Mouse (Mus musculus): ENCODE results near the gene Frmd4a. TPM values are rescaled to one million over a fixed set of nuclear protein-coding genes. Genes with fewer than 3 reads are reported as not detected.

Frmd4a gene
- polyA plus RNA-seq, 1 experiment, result 4.2 TPM

GRCm38 (mm10) chr2:4194324-4195014, 177.0 kb downstream of the Frmd4a start:
- WGBS, result 54% methylated on average over 9 of the region's 9 CpGs
- Histone ChIP-seq H3K27ac (ENCODE audit: insufficient read depth, low read depth, low read length) (no peak overlapping the region), H3K4me3 (ENCODE audit: low read depth, low read length) (no peak overlapping the region), H3K27me3 (ENCODE audit: control insufficient read depth, insufficient read depth, low read length) (no peaks in the 10 kb centered on the region), H3K4me1 (ENCODE audit: control insufficient read depth, insufficient read depth, insufficient read length, low read length) (no peaks in the 10 kb centered on the region), H3K36me3 (ENCODE audit: control insufficient read depth, insufficient read depth, low read length) (no peaks in the 10 kb centered on the region)
- no peak for TF ChIP-seq CTCF (IDR thresholded peaks at IDR 0.05; ENCODE audit: extremely low read depth, insufficient read length, insufficient replicate concordance, low read depth, low read length)
- TF ChIP-seq POLR2A (IDR thresholded peaks at IDR 0.05; ENCODE audit: low read depth, low read length), result no peak

- WGBS, result 84% methylated on average over 4 of the region's 4 CpGs
Observed at GRCm38 (mm10) chr2:4196041-4196440, 178.5 kb downstream of the Frmd4a start.

GRCm38 (mm10) chr2:4209234-4209633, 191.7 kb downstream of the Frmd4a start:
- no peak for TF ChIP-seq CTCF (IDR thresholded peaks at IDR 0.05; ENCODE audit: extremely low read depth, insufficient read length, insufficient replicate concordance, low read depth, low read length)
- no peak for TF ChIP-seq POLR2A (IDR thresholded peaks at IDR 0.05; ENCODE audit: low read depth, low read length)
- no peaks in the 10 kb centered on the region for H3K27me3 ChIP-seq (ENCODE audit: control insufficient read depth, insufficient read depth, low read length)
- no peak overlapping the region for H3K4me3 ChIP-seq (ENCODE audit: low read depth, low read length)
- no peaks in the 10 kb centered on the region for H3K4me1 ChIP-seq (ENCODE audit: control insufficient read depth, insufficient read depth, insufficient read length, low read length)
- H3K36me3 ChIP-seq (ENCODE audit: control insufficient read depth, insufficient read depth, low read length), result no peaks in the 10 kb centered on the region
- WGBS, result 72% methylated on average over 7 of the region's 7 CpGs
- H3K27ac ChIP-seq (ENCODE audit: insufficient read depth, low read depth, low read length), result no peak overlapping the region

More at GRCm38 (mm10) chr2:4196041-4196440, 178.5 kb downstream of the Frmd4a start:
- H3K27me3 ChIP-seq (ENCODE audit: control insufficient read depth, insufficient read depth, low read length), result no peaks in the 10 kb centered on the region
- H3K27ac ChIP-seq (ENCODE audit: insufficient read depth, low read depth, low read length), result no peak overlapping the region
- H3K36me3 ChIP-seq (ENCODE audit: control insufficient read depth, insufficient read depth, low read length), result no peaks in the 10 kb centered on the region
- no peak overlapping the region for H3K4me3 ChIP-seq (ENCODE audit: low read depth, low read length)
- H3K4me1 ChIP-seq (ENCODE audit: control insufficient read depth, insufficient read depth, insufficient read length, low read length), result no peaks in the 10 kb centered on the region
- no peak for TF ChIP-seq POLR2A (IDR thresholded peaks at IDR 0.05; ENCODE audit: low read depth, low read length)

DNA sequence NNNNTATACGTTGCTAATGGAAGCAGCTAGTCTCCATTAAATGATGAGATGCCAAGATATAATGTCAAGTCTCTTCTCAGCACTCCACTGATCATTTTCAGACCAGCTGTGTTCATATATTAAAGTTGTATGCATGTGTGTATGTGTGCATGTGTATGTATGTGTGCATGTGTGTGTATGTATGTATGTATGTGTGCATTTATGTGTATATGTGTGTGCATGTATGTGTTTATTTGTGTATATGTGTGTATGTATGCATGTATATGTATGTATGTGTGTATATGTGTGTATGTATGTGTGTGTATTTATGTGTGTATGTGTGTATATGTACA, 204.9 kb downstream of the Frmd4a start:
- H3K4me1 ChIP-seq (ENCODE audit: control insufficient read depth, insufficient read depth, insufficient read length, low read length), result peaks cover 7% of the 10 kb centered on the region; the same call in 1 of the 2 replicates
- H3K27me3 ChIP-seq (ENCODE audit: control insufficient read depth, insufficient read depth, low read length), result no peaks in the 10 kb centered on the region
- no peak overlapping the region for H3K4me3 ChIP-seq (ENCODE audit: low read depth, low read length)
- no peaks in the 10 kb centered on the region for H3K36me3 ChIP-seq (ENCODE audit: control insufficient read depth, insufficient read depth, low read length)
- H3K27ac ChIP-seq (ENCODE audit: insufficient read depth, low read depth, low read length), result no peak overlapping the region
- TF ChIP-seq POLR2A (IDR thresholded peaks at IDR 0.05; ENCODE audit: low read depth, low read length), result no peak
- no peak for TF ChIP-seq CTCF (IDR thresholded peaks at IDR 0.05; ENCODE audit: extremely low read depth, insufficient read length, insufficient replicate concordance, low read depth, low read length)
- 2% methylated on average over 1 of the region's 1 CpGs for WGBS

GRCm38 (mm10) chr2:4223316-4223715, 205.8 kb downstream of the Frmd4a start:
- no peak for TF ChIP-seq POLR2A (IDR thresholded peaks at IDR 0.05; ENCODE audit: low read depth, low read length)
- TF ChIP-seq CTCF (IDR thresholded peaks at IDR 0.05; ENCODE audit: extremely low read depth, insufficient read length, insufficient replicate concordance, low read depth, low read length), result no peak
- no peaks in the 10 kb centered on the region for H3K27me3 ChIP-seq (ENCODE audit: control insufficient read depth, insufficient read depth, low read length)
- H3K4me3 ChIP-seq (ENCODE audit: low read depth, low read length), result no peak overlapping the region
- peaks cover 9% of the 10 kb centered on the region; the same call in 1 of the 2 replicates for H3K4me1 ChIP-seq (ENCODE audit: control insufficient read depth, insufficient read depth, insufficient read length, low read length)
- no peak overlapping the region for H3K27ac ChIP-seq (ENCODE audit: insufficient read depth, low read depth, low read length)
- no peaks in the 10 kb centered on the region for H3K36me3 ChIP-seq (ENCODE audit: control insufficient read depth, insufficient read depth, low read length)
- WGBS, result 90% methylated on average over 6 of the region's 6 CpGs

DNA sequence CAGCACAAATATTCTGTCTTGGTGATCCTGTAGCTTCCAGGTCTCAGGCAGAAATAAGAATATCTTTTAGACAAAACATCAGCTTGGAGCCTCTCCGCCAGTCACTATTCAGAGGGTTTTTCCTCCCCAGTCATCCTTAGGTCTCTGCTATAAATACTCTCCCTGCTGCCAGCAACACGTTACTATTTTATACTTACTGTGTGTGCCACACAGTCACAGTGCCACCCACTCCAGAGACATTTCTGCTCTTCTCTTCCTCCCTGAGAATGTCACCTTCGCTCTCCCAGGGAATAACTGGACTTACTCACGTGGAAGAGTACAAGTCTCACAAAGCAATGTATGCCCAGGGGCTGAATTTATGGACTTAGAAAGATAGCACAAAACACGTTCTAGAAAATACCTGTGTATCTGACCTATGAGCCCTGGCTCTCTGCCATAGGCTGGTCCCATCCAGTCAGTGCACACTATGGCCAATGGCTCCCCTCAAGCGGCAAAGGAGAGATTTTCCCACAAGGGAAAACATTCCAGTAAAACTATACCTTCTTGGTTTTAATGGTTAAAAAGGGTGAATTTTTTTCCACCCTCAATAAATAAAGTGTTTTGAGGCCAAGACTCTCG, 209.5 kb downstream of the Frmd4a start:
- Histone ChIP-seq H3K36me3 (ENCODE audit: control insufficient read depth, insufficient read depth, low read length) (no peaks in the 10 kb centered on the region), H3K27me3 (ENCODE audit: control insufficient read depth, insufficient read depth, low read length) (no peaks in the 10 kb centered on the region), H3K4me1 (ENCODE audit: control insufficient read depth, insufficient read depth, insufficient read length, low read length) (peaks cover 9% of the 10 kb centered on the region; the same call in 1 of the 2 replicates), H3K4me3 (ENCODE audit: low read depth, low read length) (no peak overlapping the region), H3K27ac (ENCODE audit: insufficient read depth, low read depth, low read length) (no peak overlapping the region)
- TF ChIP-seq POLR2A (IDR thresholded peaks at IDR 0.05; ENCODE audit: low read depth, low read length) (no peak), CTCF (IDR thresholded peaks at IDR 0.05; ENCODE audit: extremely low read depth, insufficient read length, insufficient replicate concordance, low read depth, low read length) (no peak)
- 31% methylated on average over 7 of the region's 7 CpGs for WGBS

DNA sequence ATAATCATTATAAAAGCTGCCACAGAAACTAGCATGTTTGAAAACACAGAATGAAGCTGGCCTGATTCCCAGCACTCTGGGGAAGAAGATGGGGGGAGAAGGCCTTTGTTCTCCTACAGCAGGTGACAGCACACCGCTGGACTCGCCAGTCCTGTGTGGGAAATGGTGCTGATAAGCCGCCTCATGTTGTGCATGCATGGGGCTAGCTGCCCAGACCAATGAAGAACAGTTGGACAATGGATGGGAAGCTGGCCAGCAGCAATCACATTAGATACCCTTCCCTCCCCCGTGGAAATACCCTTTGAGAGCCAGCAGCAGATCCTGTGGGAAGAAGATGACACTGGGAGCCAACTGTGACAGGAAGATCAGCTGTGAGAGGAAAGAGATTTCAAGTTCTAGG, 210.0 kb downstream of the Frmd4a start:
- no peaks in the 10 kb centered on the region for H3K27me3 ChIP-seq (ENCODE audit: control insufficient read depth, insufficient read depth, low read length)
- H3K36me3 ChIP-seq (ENCODE audit: control insufficient read depth, insufficient read depth, low read length), result no peaks in the 10 kb centered on the region
- H3K4me1 ChIP-seq (ENCODE audit: control insufficient read depth, insufficient read depth, insufficient read length, low read length), result peaks cover 9% of the 10 kb centered on the region; the same call in 1 of the 2 replicates
- no peak for TF ChIP-seq CTCF (IDR thresholded peaks at IDR 0.05; ENCODE audit: extremely low read depth, insufficient read length, insufficient replicate concordance, low read depth, low read length)
- no peak for TF ChIP-seq POLR2A (IDR thresholded peaks at IDR 0.05; ENCODE audit: low read depth, low read length)
- WGBS, result 16% methylated on average over 4 of the region's 4 CpGs
- H3K27ac ChIP-seq (ENCODE audit: insufficient read depth, low read depth, low read length), result no peak overlapping the region
- no peak overlapping the region for H3K4me3 ChIP-seq (ENCODE audit: low read depth, low read length)
